Mouse (Mus musculus): ENCODE measurements around the gene 1110008L16Rik.

DNA sequence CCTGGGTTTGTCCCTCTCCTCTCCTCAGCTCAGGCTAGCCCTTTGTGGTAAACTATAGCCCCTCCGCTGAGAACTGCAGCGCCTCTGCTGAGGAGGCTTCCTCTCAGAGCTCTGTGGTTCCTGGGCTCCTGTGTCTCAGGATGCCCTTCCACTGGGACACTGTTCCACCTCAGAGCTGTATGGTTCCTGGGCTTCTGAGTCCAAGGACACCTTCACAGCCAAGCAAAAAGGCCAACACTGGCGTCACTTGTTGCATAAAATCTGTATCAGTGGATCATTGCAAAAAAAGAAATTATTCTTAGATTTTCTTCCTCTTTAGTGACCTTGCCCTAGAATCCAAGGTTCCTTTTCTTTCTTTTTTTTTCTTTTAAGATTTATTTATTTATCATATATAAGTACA is 85.4 kb downstream of the 1110008L16Rik start:
- no peak for TF ChIP-seq CTCF (IDR thresholded peaks at IDR 0.05; ENCODE audit: borderline replicate concordance, extremely low read depth, insufficient read depth, insufficient read length)
- TF ChIP-seq POLR2A (IDR thresholded peaks at IDR 0.05; ENCODE audit: borderline replicate concordance, extremely low read depth, insufficient read depth, insufficient read length, poor library complexity, severe bottlenecking): no peak

All from brain, embryonic 14.5 days (tissue).